Mouse (Mus musculus) ES-Bruce4 (cell line): ENCODE results near the gene Trhr2. TPM values are rescaled to one million over a fixed set of nuclear protein-coding genes. Genes with fewer than 3 reads are reported as not detected.
A peak's percentile ranks its signal among the peaks of the same experiment; 100 is the strongest.

ENCODE experiments used
- H3K27ac ChIP-seq: 2 replicates; pipeline ENCODE4 v1.5.1; 2012; ENCODE audit warnings: low read length, inconsistent platforms; ENCODE audit not compliant: insufficient read depth
- H3K27me3 ChIP-seq: 2 replicates; pipeline ENCODE4 v1.6.1; 2012; ENCODE audit warnings: mild to moderate bottlenecking, low read length, inconsistent platforms; ENCODE audit not compliant: control insufficient read depth, poor library complexity, insufficient read depth, severe bottlenecking
- H3K36me3 ChIP-seq: 2 replicates; pipeline ENCODE4 v1.6.1; 2012; ENCODE audit warnings: inconsistent platforms, mild to moderate bottlenecking, low read length, moderate library complexity; ENCODE audit not compliant: control insufficient read depth, poor library complexity, insufficient read depth, severe bottlenecking
- H3K4me1 ChIP-seq: one replicate; pipeline ENCODE4 v1.8.1; 2011; ENCODE audit warnings: low read length; ENCODE audit not compliant: control insufficient read depth, insufficient read depth
- H3K4me3 ChIP-seq: 2 replicates; pipeline ENCODE4 v1.5.1; 2011; ENCODE audit warnings: low read depth, mild to moderate bottlenecking, low read length
- H3K9ac ChIP-seq: 2 replicates; pipeline ENCODE4 v1.6.1; 2012; ENCODE audit warnings: low read depth, mild to moderate bottlenecking, inconsistent platforms; ENCODE audit not compliant: poor library complexity, severe bottlenecking
- H3K9me3 ChIP-seq: replicated peaks from 2 replicates; pipeline ENCODE4 v1.6.1; 2012; ENCODE audit warnings: mild to moderate bottlenecking, low read length, inconsistent platforms; ENCODE audit not compliant: control insufficient read depth, poor library complexity, insufficient read depth, severe bottlenecking
- CTCF ChIP-seq: IDR thresholded peaks from one replicate; pipeline ENCODE4 v1.8.1; 2011; ENCODE audit warnings: low read depth, low read length
- EP300 ChIP-seq: IDR thresholded peaks from 2 replicates; pipeline ENCODE4 v1.6.1; 2011; ENCODE audit warnings: low read depth, low read length; ENCODE audit not compliant: insufficient read depth
- POLR2A ChIP-seq: IDR thresholded peaks from one replicate; pipeline ENCODE4 v1.8.1; 2011; ENCODE audit warnings: low read length; ENCODE audit not compliant: insufficient read depth
- polyA plus RNA-seq: library from polyadenylated mRNA; stranded (reverse); fragments of >200 nt; gene quantifications from 2 replicates; pipeline ENCODE4 v1.2.4, GENCODE M21; 2011; ENCODE audit warnings: low read depth; ENCODE audit not compliant: missing spikeins, insufficient read depth, insufficient read length

Gene Trhr2
- polyA plus RNA-seq, 1 experiment: not detected

DNA sequence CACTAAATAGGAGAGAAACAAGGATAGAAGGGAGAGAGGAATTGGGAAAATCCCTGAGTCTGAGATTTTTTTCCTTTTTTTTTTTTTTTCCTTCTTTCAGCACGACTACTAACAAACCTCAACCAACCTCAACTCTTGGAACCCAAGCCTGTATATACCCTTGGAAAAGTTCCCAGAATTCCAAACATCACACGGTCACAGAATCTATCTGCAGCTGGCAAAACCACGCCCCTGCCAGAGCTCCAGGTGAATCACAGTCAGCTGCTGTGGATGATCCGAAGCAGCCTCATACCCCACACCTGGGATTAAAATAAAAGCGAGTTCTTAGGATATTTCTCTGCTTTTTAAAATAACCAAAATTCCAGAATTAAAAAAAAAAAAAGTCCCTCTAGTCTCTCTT, 18.2 kb downstream of the Trhr2 start:
- Histone ChIP-seq H3K9ac (no peak overlapping the region), H3K36me3 (no peaks in the 10 kb centered on the region), H3K9me3 (no peaks in the 10 kb centered on the region), H3K4me3 (no peak overlapping the region), H3K27me3 (no peaks in the 10 kb centered on the region), H3K27ac (no peak overlapping the region), H3K4me1 (peaks cover 4% of the 10 kb centered on the region)
- TF ChIP-seq POLR2A: no peak
- TF ChIP-seq EP300: no peak
- no peak for TF ChIP-seq CTCF

DNA sequence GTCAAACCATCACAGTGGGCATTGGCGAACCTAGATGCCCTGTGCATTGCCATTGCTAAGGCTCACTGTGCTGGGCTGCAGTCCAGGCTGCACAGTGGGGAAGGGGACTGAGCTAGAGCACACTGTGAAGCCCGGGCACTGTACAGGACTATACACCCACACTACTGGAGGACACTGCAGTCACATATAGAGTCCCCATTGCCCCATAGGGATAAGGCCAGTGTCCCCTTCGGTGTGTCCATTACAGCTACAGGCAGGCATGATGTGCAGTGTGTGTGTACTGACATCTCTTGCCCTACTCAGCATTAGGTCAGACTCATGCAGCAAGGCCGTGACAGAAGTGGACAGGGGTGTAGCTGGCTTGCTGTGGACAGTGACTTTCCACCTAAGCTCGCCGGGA, 18.8 kb downstream of the Trhr2 start:
- Histone ChIP-seq H3K27ac (no peak overlapping the region), H3K36me3 (no peaks in the 10 kb centered on the region), H3K4me1 (peaks cover 4% of the 10 kb centered on the region), H3K4me3 (no peak overlapping the region), H3K9me3 (no peaks in the 10 kb centered on the region), H3K9ac (no peak overlapping the region), H3K27me3 (peaks cover 1% of the 10 kb centered on the region; the same call in 1 of the 2 replicates)
- no peak for TF ChIP-seq EP300
- no peak for TF ChIP-seq POLR2A
- no peak for TF ChIP-seq CTCF

DNA sequence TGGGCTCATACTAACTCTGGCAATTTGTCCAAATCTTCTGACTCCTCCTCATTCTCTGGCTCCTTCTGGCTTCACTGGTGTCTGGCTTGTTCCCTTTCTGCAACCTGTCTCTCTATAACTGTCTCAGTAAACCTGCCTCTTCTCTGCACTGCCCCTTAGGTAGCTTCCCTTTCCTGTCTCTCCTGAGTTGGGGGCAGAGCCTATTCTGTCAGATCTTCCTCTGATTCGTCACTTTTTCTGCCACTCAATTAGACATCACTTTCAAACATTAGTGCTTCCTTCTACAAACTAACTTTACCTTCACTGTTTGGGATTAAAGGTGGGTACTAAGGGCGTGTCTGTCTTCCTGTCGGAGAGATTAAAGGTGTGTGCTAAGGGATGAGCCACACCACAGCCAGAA, 19.8 kb downstream of the Trhr2 start:
- TF ChIP-seq CTCF (no peak), EP300 (no peak), POLR2A (no peak)
- H3K27me3 ChIP-seq: peaks cover 4% of the 10 kb centered on the region; the same call in 1 of the 2 replicates
- no peak overlapping the region for H3K27ac ChIP-seq
- H3K36me3 ChIP-seq: no peaks in the 10 kb centered on the region
- no peaks in the 10 kb centered on the region for H3K9me3 ChIP-seq
- H3K9ac ChIP-seq: no peak overlapping the region
- H3K4me3 ChIP-seq: no peak overlapping the region
- peaks cover 4% of the 10 kb centered on the region for H3K4me1 ChIP-seq

DNA sequence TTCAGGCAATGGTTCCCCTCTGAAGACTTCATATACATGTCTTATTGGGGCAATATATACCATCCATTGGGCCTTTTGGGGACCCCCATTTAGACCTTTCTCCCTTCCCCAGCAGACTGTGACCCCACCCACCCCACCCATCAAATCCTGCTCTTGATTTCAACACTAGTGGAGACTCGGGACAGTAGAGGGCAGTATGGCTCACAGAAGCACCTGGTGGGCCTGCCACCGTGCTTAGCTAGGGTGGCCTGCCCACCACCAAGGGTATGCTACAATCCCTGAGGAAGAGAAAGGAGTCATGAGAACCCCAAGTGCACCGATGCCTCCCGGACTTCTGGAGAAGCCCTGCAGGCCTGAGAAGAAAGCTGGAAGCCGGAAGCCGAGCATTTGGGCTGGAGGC, 21.7 kb downstream of the Trhr2 start:
- Histone ChIP-seq H3K4me1 (no peaks in the 10 kb centered on the region), H3K36me3 (no peaks in the 10 kb centered on the region), H3K27me3 (peaks cover 4% of the 10 kb centered on the region; the same call in 1 of the 2 replicates), H3K4me3 (no peak overlapping the region), H3K27ac (no peak overlapping the region), H3K9ac (no peak overlapping the region), H3K9me3 (no peaks in the 10 kb centered on the region)
- TF ChIP-seq EP300: no peak
- no peak for TF ChIP-seq POLR2A
- TF ChIP-seq CTCF: peak; percentile 65

DNA sequence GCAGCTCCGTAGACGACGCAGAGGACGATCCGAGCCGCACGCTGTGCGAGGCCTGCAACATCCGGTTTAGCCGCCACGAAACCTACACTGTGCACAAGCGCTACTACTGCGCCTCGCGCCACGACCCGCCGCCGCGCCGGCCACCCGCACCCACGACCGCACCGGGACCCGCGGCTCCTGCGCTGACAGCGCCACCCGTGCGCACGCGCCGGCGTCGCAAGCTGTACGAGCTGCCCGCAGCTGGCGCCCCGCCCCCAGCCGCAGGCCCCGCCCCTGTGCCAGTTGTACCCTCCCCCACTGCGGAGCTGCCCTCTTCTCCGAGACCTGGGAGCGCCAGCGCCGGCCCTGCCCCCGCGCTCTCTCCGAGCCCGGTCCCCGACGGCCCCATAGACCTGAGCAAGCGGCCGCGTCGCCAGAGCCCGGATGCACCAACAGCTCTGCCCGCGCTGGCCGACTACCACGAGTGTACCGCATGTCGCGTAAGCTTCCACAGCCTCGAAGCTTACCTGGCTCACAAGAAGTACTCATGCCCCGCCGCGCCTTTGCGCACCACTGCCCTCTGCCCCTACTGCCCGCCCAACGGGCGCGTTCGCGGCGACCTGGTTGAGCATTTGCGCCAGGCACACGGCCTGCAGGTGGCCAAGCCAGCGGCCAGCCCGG, 24.2 kb downstream of the Trhr2 start:
- no peaks in the 10 kb centered on the region for H3K9me3 ChIP-seq
- no peak overlapping the region for H3K27ac ChIP-seq
- peaks cover 4% of the 10 kb centered on the region; the same call in 1 of the 2 replicates for H3K27me3 ChIP-seq
- peak overlapping the region; percentile 75 for H3K4me3 ChIP-seq
- no peaks in the 10 kb centered on the region for H3K4me1 ChIP-seq
- H3K9ac ChIP-seq: peak overlapping the region; percentile 68
- no peaks in the 10 kb centered on the region for H3K36me3 ChIP-seq
- TF ChIP-seq POLR2A (no peak), EP300 (no peak), CTCF (no peak)

DNA sequence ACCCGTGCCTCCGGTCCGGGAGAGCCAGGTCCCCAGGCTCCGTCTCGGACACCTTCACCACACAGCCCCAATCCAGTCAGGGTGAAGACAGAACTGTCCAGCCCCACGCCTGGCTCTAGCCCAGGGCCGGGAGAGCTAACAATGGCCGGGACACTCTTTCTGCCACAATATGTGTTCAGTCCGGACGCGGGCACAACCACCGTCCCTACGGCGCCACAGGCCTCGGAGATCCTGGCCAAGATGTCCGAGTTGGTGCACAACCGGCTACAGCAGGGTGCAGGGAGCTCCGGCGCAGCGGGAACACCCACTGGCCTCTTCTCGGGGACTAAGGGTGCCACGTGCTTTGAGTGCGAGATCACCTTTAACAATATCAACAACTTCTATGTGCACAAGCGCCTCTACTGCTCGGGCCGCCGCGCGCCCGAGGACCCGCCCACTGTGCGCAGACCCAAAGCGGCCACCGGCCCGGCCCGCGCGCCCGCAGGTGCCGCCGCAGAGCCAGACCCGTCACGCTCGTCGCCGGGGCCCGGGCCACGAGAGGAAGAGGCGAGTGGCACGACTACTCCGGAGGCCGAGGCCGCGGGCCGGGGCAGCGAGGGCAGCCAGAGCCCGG, 24.8 kb downstream of the Trhr2 start:
- no peaks in the 10 kb centered on the region for H3K36me3 ChIP-seq
- H3K4me3 ChIP-seq: peak overlapping the region; percentile 75
- TF ChIP-seq EP300: no peak
- no peak for TF ChIP-seq POLR2A
- no peak for TF ChIP-seq CTCF
- no peaks in the 10 kb centered on the region for H3K9me3 ChIP-seq
- no peaks in the 10 kb centered on the region for H3K4me1 ChIP-seq
- peaks cover 4% of the 10 kb centered on the region; the same call in 1 of the 2 replicates for H3K27me3 ChIP-seq
- H3K27ac ChIP-seq: no peak overlapping the region
- peak overlapping the region; percentile 68 for H3K9ac ChIP-seq
